Mouse (Mus musculus) ES-Bruce4 (cell line): ENCODE data around the gene Atg2a. TPM values are rescaled to one million over a fixed set of nuclear protein-coding genes. Genes with fewer than 3 reads are reported as not detected.
A peak's percentile ranks its signal among the peaks of the same experiment; 100 is the strongest.

Experiments
- H3K27ac ChIP-seq: 2 replicates; pipeline ENCODE4 v1.5.1; 2012; ENCODE audit warnings: low read length, inconsistent platforms; ENCODE audit not compliant: insufficient read depth
- H3K27me3 ChIP-seq: 2 replicates; pipeline ENCODE4 v1.6.1; 2012; ENCODE audit warnings: mild to moderate bottlenecking, low read length, inconsistent platforms; ENCODE audit not compliant: control insufficient read depth, poor library complexity, insufficient read depth, severe bottlenecking
- H3K36me3 ChIP-seq: 2 replicates; pipeline ENCODE4 v1.6.1; 2012; ENCODE audit warnings: inconsistent platforms, mild to moderate bottlenecking, low read length, moderate library complexity; ENCODE audit not compliant: control insufficient read depth, poor library complexity, insufficient read depth, severe bottlenecking
- H3K4me1 ChIP-seq: one replicate; pipeline ENCODE4 v1.8.1; 2011; ENCODE audit warnings: low read length; ENCODE audit not compliant: control insufficient read depth, insufficient read depth
- H3K4me3 ChIP-seq: 2 replicates; pipeline ENCODE4 v1.5.1; 2011; ENCODE audit warnings: low read depth, mild to moderate bottlenecking, low read length
- H3K9ac ChIP-seq: 2 replicates; pipeline ENCODE4 v1.6.1; 2012; ENCODE audit warnings: low read depth, mild to moderate bottlenecking, inconsistent platforms; ENCODE audit not compliant: poor library complexity, severe bottlenecking
- H3K9me3 ChIP-seq: replicated peaks from 2 replicates; pipeline ENCODE4 v1.6.1; 2012; ENCODE audit warnings: mild to moderate bottlenecking, low read length, inconsistent platforms; ENCODE audit not compliant: control insufficient read depth, poor library complexity, insufficient read depth, severe bottlenecking
- CTCF ChIP-seq: IDR thresholded peaks from one replicate; pipeline ENCODE4 v1.8.1; 2011; ENCODE audit warnings: low read depth, low read length
- EP300 ChIP-seq: IDR thresholded peaks from 2 replicates; pipeline ENCODE4 v1.6.1; 2011; ENCODE audit warnings: low read depth, low read length; ENCODE audit not compliant: insufficient read depth
- POLR2A ChIP-seq: IDR thresholded peaks from one replicate; pipeline ENCODE4 v1.8.1; 2011; ENCODE audit warnings: low read length; ENCODE audit not compliant: insufficient read depth
- polyA plus RNA-seq: library from polyadenylated mRNA; stranded (reverse); fragments of >200 nt; gene quantifications from 2 replicates; pipeline ENCODE4 v1.2.4, GENCODE M21; 2011; ENCODE audit warnings: low read depth; ENCODE audit not compliant: missing spikeins, insufficient read depth, insufficient read length

Gene Atg2a
- polyA plus RNA-seq, 1 experiment: 10.9 TPM

GRCm38 (mm10) chr19:6292262-6292661 lies 50.8 kb downstream of the Atg2a start:
- Histone ChIP-seq H3K9ac (no peak overlapping the region), H3K27ac (no peak overlapping the region), H3K36me3 (peaks cover 13% of the 10 kb centered on the region), H3K4me3 (no peak overlapping the region), H3K4me1 (peaks cover 8% of the 10 kb centered on the region), H3K9me3 (no peaks in the 10 kb centered on the region), H3K27me3 (no peaks in the 10 kb centered on the region)
- no peak for TF ChIP-seq EP300
- TF ChIP-seq POLR2A: no peak
- TF ChIP-seq CTCF: no peak

- Histone ChIP-seq H3K27me3 (no peaks in the 10 kb centered on the region), H3K27ac (no peak overlapping the region), H3K4me1 (peaks cover 9% of the 10 kb centered on the region), H3K9me3 (no peaks in the 10 kb centered on the region), H3K9ac (no peak overlapping the region), H3K36me3 (peaks cover 22% of the 10 kb centered on the region), H3K4me3 (no peak overlapping the region)
- no peak for TF ChIP-seq CTCF
- TF ChIP-seq EP300: no peak
- TF ChIP-seq POLR2A: no peak
Observed at GRCm38 (mm10) chr19:6294301-6294700, 52.8 kb downstream of the Atg2a start.

GRCm38 (mm10) chr19:6296551-6297210 lies 55.2 kb downstream of the Atg2a start:
- Histone ChIP-seq H3K27ac (0 out of 2 replicates have a peak overlapping the region, but pooled peaks have one; percentile 22), H3K4me1 (peaks cover 11% of the 10 kb centered on the region), H3K9ac (no peak overlapping the region), H3K36me3 (peaks cover 22% of the 10 kb centered on the region), H3K27me3 (no peaks in the 10 kb centered on the region), H3K9me3 (no peaks in the 10 kb centered on the region), H3K4me3 (no peak overlapping the region)
- no peak for TF ChIP-seq POLR2A
- TF ChIP-seq EP300: no peak
- TF ChIP-seq CTCF: no peak

GRCm38 (mm10) chr19:6297641-6298040 lies 56.2 kb downstream of the Atg2a start:
- Histone ChIP-seq H3K27me3 (no peaks in the 10 kb centered on the region), H3K4me3 (no peak overlapping the region), H3K36me3 (peaks cover 22% of the 10 kb centered on the region), H3K4me1 (peaks cover 11% of the 10 kb centered on the region), H3K27ac (peak overlapping the region; percentile 14; the same call in 1 of the 2 replicates), H3K9me3 (no peaks in the 10 kb centered on the region), H3K9ac (no peak overlapping the region)
- TF ChIP-seq CTCF (no peak), POLR2A (no peak), EP300 (no peak)

- TF ChIP-seq EP300: no peak
- TF ChIP-seq POLR2A: no peak
- TF ChIP-seq CTCF: no peak
- no peaks in the 10 kb centered on the region for H3K27me3 ChIP-seq
- H3K9ac ChIP-seq: no peak overlapping the region
- H3K4me3 ChIP-seq: no peak overlapping the region
- H3K9me3 ChIP-seq: no peaks in the 10 kb centered on the region
- peaks cover 11% of the 10 kb centered on the region for H3K4me1 ChIP-seq
- no peak overlapping the region for H3K27ac ChIP-seq
- peaks cover 19% of the 10 kb centered on the region for H3K36me3 ChIP-seq
Observed at GRCm38 (mm10) chr19:6299003-6299402, 57.5 kb downstream of the Atg2a start.

- Histone ChIP-seq H3K4me1 (peaks cover 11% of the 10 kb centered on the region), H3K9me3 (no peaks in the 10 kb centered on the region), H3K9ac (no peak overlapping the region), H3K4me3 (no peak overlapping the region), H3K27ac (0 out of 2 replicates have a peak overlapping the region, but pooled peaks have one; percentile 13), H3K27me3 (no peaks in the 10 kb centered on the region), H3K36me3 (peaks cover 19% of the 10 kb centered on the region)
- TF ChIP-seq CTCF: no peak
- no peak for TF ChIP-seq POLR2A
- no peak for TF ChIP-seq EP300
Observed at GRCm38 (mm10) chr19:6299450-6300267, 58.2 kb downstream of the Atg2a start.
